Mouse (Mus musculus) G1E (cell line): Measurements from ENCODE around the gene Msx3. TPM values are rescaled to one million over a fixed set of nuclear protein-coding genes. Genes with fewer than 3 reads are reported as not detected.

Source experiments
- ATAC-seq: 2 replicates; pipeline ENCODE4 v1.8.0; 2016; ENCODE audit warnings: mild to moderate bottlenecking; ENCODE audit not compliant: insufficient number of reproducible peaks, poor library complexity, low FRiP score, severe bottlenecking; ENCODE audit errors: extremely low read depth
- DNase-seq: peaks from one replicate; pipeline ENCODE4 v3.0.0; 2012; ENCODE audit warnings: low spot score
- H3K27me3 ChIP-seq: 2 replicates; pipeline ENCODE4 v1.6.1; 2012; ENCODE audit warnings: mild to moderate bottlenecking, low read length, inconsistent platforms; ENCODE audit not compliant: insufficient read depth
- H3K36me3 ChIP-seq: replicated peaks from 2 replicates; pipeline ENCODE3; 2012; ENCODE audit warnings: mild to moderate bottlenecking, inconsistent platforms
- H3K4me1 ChIP-seq: 2 replicates; pipeline ENCODE4 v1.6.1; 2012; ENCODE audit warnings: low read depth, low read length, inconsistent platforms, mixed read lengths; ENCODE audit not compliant: insufficient read depth
- H3K4me3 ChIP-seq: 2 replicates; pipeline ENCODE4 v1.5.1; 2012; ENCODE audit warnings: low read depth, mild to moderate bottlenecking, inconsistent platforms, low read length, moderate library complexity, mixed read lengths
- H3K9me3 ChIP-seq: replicated peaks from 2 replicates; pipeline ENCODE4 v1.6.1; 2012; ENCODE audit warnings: inconsistent platforms
- CTCF ChIP-seq: IDR thresholded peaks from 2 replicates; pipeline ENCODE4 v1.5.1; 2012; ENCODE audit warnings: low read depth, low read length, inconsistent platforms, mixed read lengths
- GATA1 ChIP-seq: IDR thresholded peaks from 2 replicates; pipeline ENCODE4 v1.6.1; 2012; ENCODE audit warnings: borderline replicate concordance, low read length, inconsistent platforms, mixed read lengths
- GATA2 ChIP-seq: IDR thresholded peaks from 2 replicates; pipeline ENCODE4 v1.6.1; 2012; ENCODE audit warnings: low read depth, low read length, inconsistent platforms, borderline replicate concordance
- POLR2AphosphoS5 ChIP-seq: IDR thresholded peaks from 2 replicates; pipeline ENCODE4 v1.6.1; 2012; ENCODE audit warnings: low read depth, low read length, inconsistent platforms; ENCODE audit not compliant: insufficient replicate concordance
- TAL1 ChIP-seq: conservative IDR thresholded peaks from 2 replicates; pipeline ENCODE4 v1.6.1; 2012; ENCODE audit warnings: low read depth, low read length, inconsistent platforms, mixed read lengths
- polyA plus RNA-seq: library from polyadenylated mRNA; stranded (reverse); fragments of >175 nt; gene quantifications from 2 replicates; pipeline ENCODE4 v1.2.3, GENCODE M21; 2012
- total RNA-seq, 2 experiments: library from RNA; stranded (forward) in 1 of 2; stranded (reverse) in 1 of 2; fragments of 200-1000 nt in 1 of 2; fragments of >200 nt in 1 of 2; fragmentation: Nextera tagmentation in 1 of 2; gene quantifications; 2 replicates each; pipeline ENCODE4 v1.2.3; 2014 to 2017

Gene Msx3
- not detected in 2 replicates for total RNA-seq (2014; fragmentation: Nextera tagmentation)
- total RNA-seq (2017) = 0.11 and 0.12 TPM in 2 replicates
- not detected in 2 replicates for polyA plus RNA-seq

- Histone ChIP-seq H3K27me3 (peaks cover 45% of the 10 kb centered on the region), H3K4me3 (no peak within 1 kb of the TSS; the same call in 1 of the 2 replicates), H3K4me1 (no peaks in the 10 kb centered on the region; the same call in 1 of the 2 replicates), H3K9me3 (peaks cover 4% of the 10 kb centered on the region; the same call in 1 of the 2 replicates), H3K36me3 (no peaks in the 10 kb centered on the region)
- TF ChIP-seq CTCF (no peak), TAL1 (no peak), GATA2 (no peak), POLR2AphosphoS5 (no peak), GATA1 (no peak)
- DNase-seq (no peak), ATAC-seq (no peak)
Measured at GRCm38 (mm10) chr7:140048361-140049114, at the start of gene Msx3. Msx3 (minus strand) TSS chr7:140049089.

- no peak overlapping the region for H3K4me3 ChIP-seq
- TF ChIP-seq CTCF (no peak), GATA1 (no peak), GATA2 (no peak), POLR2AphosphoS5 (no peak), TAL1 (no peak)
- no peak for ATAC-seq
- H3K9me3 ChIP-seq = no peaks in the 10 kb centered on the region
- H3K27me3 ChIP-seq = peaks cover 12% of the 10 kb centered on the region
- peaks cover 10% of the 10 kb centered on the region for H3K36me3 ChIP-seq
- no peak for DNase-seq
- peaks cover 17% of the 10 kb centered on the region for H3K4me1 ChIP-seq
Measured at GRCm38 (mm10) chr7:140098466-140098865, 49.6 kb upstream of the Msx3 start.

- Histone ChIP-seq H3K9me3 (no peaks in the 10 kb centered on the region), H3K27me3 (peaks cover 17% of the 10 kb centered on the region), H3K4me1 (peaks cover 4% of the 10 kb centered on the region; the same call in 1 of the 2 replicates), H3K36me3 (peaks cover 10% of the 10 kb centered on the region), H3K4me3 (no peak overlapping the region)
- DNase-seq (no peak), ATAC-seq (no peak)
- no peak for TF ChIP-seq CTCF
- TF ChIP-seq GATA1 = no peak
- TF ChIP-seq TAL1 = no peak
- TF ChIP-seq GATA2 = no peak
- no peak for TF ChIP-seq POLR2AphosphoS5
Measured at GRCm38 (mm10) chr7:140096055-140096454, 47.2 kb upstream of the Msx3 start.

GRCm38 (mm10) chr7:140095556-140095955 is 46.7 kb upstream of the Msx3 start:
- Histone ChIP-seq H3K4me3 (no peak overlapping the region), H3K27me3 (peaks cover 17% of the 10 kb centered on the region), H3K36me3 (peaks cover 6% of the 10 kb centered on the region), H3K9me3 (no peaks in the 10 kb centered on the region), H3K4me1 (no peaks in the 10 kb centered on the region)
- TF ChIP-seq POLR2AphosphoS5 (no peak), TAL1 (no peak), CTCF (no peak), GATA1 (no peak)
- no peak for ATAC-seq
- DNase-seq = no peak

GRCm38 (mm10) chr7:140094954-140095353 is 46.1 kb upstream of the Msx3 start:
- ATAC-seq (no peak), DNase-seq (no peak)
- no peaks in the 10 kb centered on the region for H3K4me1 ChIP-seq
- peaks cover 6% of the 10 kb centered on the region for H3K36me3 ChIP-seq
- H3K4me3 ChIP-seq = no peak overlapping the region
- TF ChIP-seq GATA2 (no peak), GATA1 (no peak), POLR2AphosphoS5 (no peak), TAL1 (no peak), CTCF (no peak)
- H3K27me3 ChIP-seq = peaks cover 17% of the 10 kb centered on the region
- H3K9me3 ChIP-seq = no peaks in the 10 kb centered on the region

GRCm38 (mm10) chr7:140092924-140093528 is 44.1 kb upstream of the Msx3 start, which contains the start of gene Prap1:
Prap1 (plus strand) TSS chr7:140093395.
- Histone ChIP-seq H3K4me3 (no peak within 1 kb of the TSS), H3K36me3 (no peaks in the 10 kb centered on the region), H3K4me1 (no peaks in the 10 kb centered on the region), H3K27me3 (peaks cover 19% of the 10 kb centered on the region), H3K9me3 (no peaks in the 10 kb centered on the region)
- no peak for DNase-seq
- TF ChIP-seq GATA1 (no peak), GATA2 (no peak), TAL1 (no peak), POLR2AphosphoS5 (no peak), CTCF (no peak)
- no peak for ATAC-seq
